Mouse (Mus musculus) kidney, embryonic 14.5 days (tissue): ENCODE measurements around the gene Gm20521. TPM values are rescaled to one million over a fixed set of nuclear protein-coding genes. Genes with fewer than 3 reads are reported as not detected.

Experiments used
- ATAC-seq: fragments of 200-750 bp; cut with Nextera tagmentation; 2 replicates; pipeline ENCODE4 v1.8.0; 2017; ENCODE audit warnings: moderate number of reproducible peaks, mild to moderate bottlenecking, moderate TSS enrichment, moderate library complexity; ENCODE audit not compliant: low FRiP score, low TSS enrichment
- H3K27ac ChIP-seq: fragments of 300-500 bp; sonication (generic); 2 replicates; pipeline ENCODE4 v1.5.1; 2014; ENCODE audit warnings: low read depth, mild to moderate bottlenecking, low read length, moderate library complexity, mixed read lengths
- H3K27me3 ChIP-seq: fragments of 300-500 bp; sonication (generic); 2 replicates; pipeline ENCODE4 v1.6.1; 2014; ENCODE audit warnings: mild to moderate bottlenecking, low read length; ENCODE audit not compliant: control insufficient read depth, insufficient read depth
- H3K36me3 ChIP-seq: fragments of 300-500 bp; sonication (generic); 2 replicates; pipeline ENCODE4 v1.6.1; 2014; ENCODE audit warnings: low read length, mixed read lengths; ENCODE audit not compliant: control insufficient read depth, insufficient read depth
- H3K4me1 ChIP-seq: fragments of 300-500 bp; sonication (generic); 2 replicates; pipeline ENCODE4 v1.6.1; 2014; ENCODE audit warnings: low read length, mixed read lengths; ENCODE audit not compliant: control insufficient read depth, insufficient read depth
- H3K4me2 ChIP-seq: fragments of 300-500 bp; sonication (generic); replicated peaks from 2 replicates; pipeline ENCODE4 v1.6.1; 2014; ENCODE audit warnings: low read depth, mild to moderate bottlenecking, low read length
- H3K4me3 ChIP-seq: fragments of 300-500 bp; sonication (generic); 2 replicates; pipeline ENCODE4 v1.5.1; 2014; ENCODE audit warnings: mild to moderate bottlenecking, low read length
- H3K9ac ChIP-seq: fragments of 300-500 bp; sonication (generic); 2 replicates; pipeline ENCODE4 v1.6.1; 2014; ENCODE audit warnings: low read depth, mild to moderate bottlenecking, low read length, moderate library complexity
- H3K9me3 ChIP-seq: fragments of 300-500 bp; sonication (generic); 2 replicates; pipeline ENCODE4 v1.6.1; 2016; ENCODE audit warnings: low read length; ENCODE audit not compliant: control insufficient read depth
- WGBS: fragments of 180-500 bp; shearing (Covaris S2); extraction: QIAGEN DNeasy Blood & Tissue Kit; methylation state at CpG from one replicate; pipeline ENCODE4 v1.1.7; 2014; 5-methylcytosine and 5-hydroxymethylcytosine counted together
- polyA plus RNA-seq: library from polyadenylated mRNA; unstranded; fragments of >200 nt; fragmentation: Nextera tagmentation; extraction: Ambion mirVana; gene quantifications from 2 replicates; pipeline ENCODE4 v1.2.1, GENCODE M21; 2014

The Gm20521 gene
- 0.44 TPM in 1 of 2 replicates, not detected in the other for polyA plus RNA-seq

DNA sequence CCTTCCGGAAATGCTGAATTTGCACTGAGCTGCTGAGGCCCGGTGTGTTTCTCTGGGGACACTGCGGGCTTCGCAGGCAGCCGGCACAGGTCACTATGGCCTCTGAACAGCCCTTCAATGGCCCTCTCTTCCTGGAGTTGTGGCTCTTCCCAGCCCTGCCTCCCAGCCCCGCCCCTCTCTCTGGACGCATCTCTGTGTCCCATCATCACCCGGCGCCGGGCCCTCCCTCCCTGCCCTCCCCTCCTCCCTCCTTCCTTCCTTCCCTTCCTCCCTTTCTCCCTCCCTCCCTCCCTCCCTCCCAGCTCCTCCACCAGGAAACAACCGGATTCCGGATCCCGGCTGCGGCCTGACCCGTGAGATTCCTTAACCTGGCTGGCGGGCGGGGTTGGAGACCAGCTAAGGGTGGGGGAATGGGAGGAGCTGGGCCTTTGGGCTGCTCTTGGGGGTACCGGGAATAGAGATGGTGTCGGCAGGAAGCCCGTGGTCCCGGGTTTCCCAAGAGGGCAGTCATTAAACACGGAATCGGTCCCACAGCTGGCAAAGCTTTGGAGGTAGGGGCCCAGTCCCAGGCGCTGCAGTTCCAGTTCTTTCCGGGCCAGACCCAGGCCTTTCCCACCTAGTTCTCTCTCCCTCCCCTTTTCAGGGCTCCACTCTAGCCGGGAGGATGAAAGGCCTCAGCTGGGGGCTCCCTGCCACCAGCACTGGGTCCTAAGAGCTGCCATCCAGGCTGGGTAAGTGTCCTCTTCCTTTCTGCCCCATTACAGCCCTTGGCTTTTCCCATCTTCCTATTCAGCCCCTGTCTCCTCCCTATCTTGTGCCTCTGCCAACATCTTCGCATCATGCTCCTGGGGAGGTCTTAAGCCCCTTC is at the start of gene Gm20521, which contains the start of gene Bcl2l2:
Gene Gm20521 (plus strand): TSS at position 288 of the 868 bp plus-strand sequence.
Gene Bcl2l2 (plus strand): TSS at position 224 of the 868 bp plus-strand sequence.
- Histone ChIP-seq H3K4me2 (peak within 1 kb of the TSS; percentile 80), H3K27ac (peak within 1 kb of the TSS; percentile 95), H3K9me3 (no peaks in the 10 kb centered on the region), H3K9ac (peak within 1 kb of the TSS; percentile 84), H3K27me3 (no peaks in the 10 kb centered on the region), H3K4me3 (peak within 1 kb of the TSS; percentile 73), H3K36me3 (peaks cover 12% of the 10 kb centered on the region; the same call in 1 of the 2 replicates), H3K4me1 (peaks cover 7% of the 10 kb centered on the region; the same call in 1 of the 2 replicates)
- WGBS: under 1% methylated on average over 27 of the region's 27 CpGs
- peak; percentile 91 for ATAC-seq

DNA sequence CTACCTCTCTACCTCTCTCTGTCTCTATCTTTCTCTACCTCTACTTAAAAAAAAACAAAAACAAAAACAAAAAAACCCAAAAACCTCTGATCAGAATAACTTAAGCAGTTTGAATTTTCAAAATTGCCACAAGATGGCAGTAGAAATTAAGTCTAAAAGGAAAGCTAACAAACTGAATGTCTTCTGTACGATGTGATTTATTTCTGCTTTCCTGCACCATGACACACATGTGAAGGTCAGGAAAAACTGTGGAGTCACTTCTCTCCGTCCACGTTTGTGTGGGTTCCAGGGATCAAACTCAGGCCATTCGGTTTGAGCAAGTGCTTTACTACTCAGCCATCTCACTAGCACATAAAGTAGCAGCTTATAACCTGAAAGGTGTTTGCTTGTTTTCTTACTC is 39.8 kb upstream of the Gm20521 start:
- WGBS: under 1% methylated on average over 4 of the region's 4 CpGs
- H3K4me1 ChIP-seq: no peaks in the 10 kb centered on the region
- H3K9me3 ChIP-seq: no peaks in the 10 kb centered on the region
- no peak overlapping the region for H3K4me2 ChIP-seq
- no peak overlapping the region for H3K27ac ChIP-seq
- no peak overlapping the region for H3K4me3 ChIP-seq
- no peaks in the 10 kb centered on the region; the same call in 1 of the 2 replicates for H3K27me3 ChIP-seq
- no peak for ATAC-seq
- H3K36me3 ChIP-seq: no peaks in the 10 kb centered on the region
- no peak overlapping the region for H3K9ac ChIP-seq

DNA sequence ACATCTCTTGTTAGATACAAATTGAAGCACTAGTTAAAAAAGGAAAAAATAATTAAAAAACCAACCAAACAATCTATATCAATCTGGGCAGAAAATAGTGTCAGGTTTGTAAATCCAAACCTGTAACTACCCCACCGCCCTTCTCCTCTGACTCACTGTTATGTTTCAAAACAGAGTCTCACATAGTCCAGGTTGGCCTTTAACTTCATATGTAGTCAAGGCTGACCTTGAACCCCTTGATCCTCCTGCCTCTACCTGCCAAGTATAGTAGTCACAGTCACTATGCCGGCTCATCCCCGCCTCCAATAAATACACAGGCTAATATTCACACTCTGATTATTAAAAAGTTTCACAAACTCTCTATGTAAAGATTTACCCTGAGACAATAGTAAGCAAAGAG is 27.5 kb upstream of the Gm20521 start:
- Histone ChIP-seq H3K4me2 (no peak overlapping the region), H3K9me3 (no peaks in the 10 kb centered on the region), H3K27ac (no peak overlapping the region), H3K9ac (no peak overlapping the region), H3K4me1 (no peaks in the 10 kb centered on the region), H3K27me3 (no peaks in the 10 kb centered on the region), H3K4me3 (no peak overlapping the region), H3K36me3 (peaks cover 38% of the 10 kb centered on the region)
- ATAC-seq: no peak
- WGBS: 89% methylated on average over 3 of the region's 3 CpGs

DNA sequence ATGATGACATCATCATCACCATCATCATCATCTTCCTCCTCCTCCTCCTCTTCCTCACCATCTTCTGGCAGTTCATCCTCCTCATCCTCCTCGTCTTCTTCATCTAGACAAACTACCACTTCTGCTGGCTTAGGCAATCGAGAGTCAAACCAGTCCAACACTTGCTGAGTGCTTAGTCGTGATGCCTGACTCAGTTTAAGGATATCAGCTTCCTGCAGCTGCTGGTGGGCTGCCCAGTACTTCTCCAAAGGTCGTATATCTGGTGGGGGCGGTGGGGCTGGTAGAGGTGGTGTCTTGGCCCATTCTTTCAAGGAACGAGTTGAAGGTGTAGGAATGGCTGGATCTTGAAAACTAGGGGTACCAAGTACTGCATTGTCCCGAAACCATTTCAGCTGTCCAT is 26.5 kb upstream of the Gm20521 start:
- 87% methylated on average over 7 of the region's 7 CpGs for WGBS

DNA sequence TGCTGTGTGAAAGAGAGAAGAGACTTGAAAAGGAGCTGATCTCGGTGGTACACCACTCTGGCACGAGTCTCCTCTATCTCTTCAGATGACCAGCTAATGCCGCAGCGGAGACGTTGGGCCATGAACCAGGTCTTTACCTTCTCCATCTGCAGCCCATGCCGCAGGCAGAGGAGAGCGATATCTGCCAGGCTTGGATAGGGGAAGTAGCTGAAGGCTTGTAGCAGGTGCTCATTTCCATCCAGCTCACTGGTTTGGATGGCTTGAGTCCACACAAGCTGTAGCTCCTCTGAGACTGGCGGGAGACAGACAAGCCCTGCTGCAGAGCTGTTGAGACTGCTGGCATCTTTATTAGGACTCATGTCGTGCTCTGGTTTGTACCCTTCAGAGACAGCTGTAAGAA is 25.4 kb upstream of the Gm20521 start:
- no peaks in the 10 kb centered on the region for H3K4me1 ChIP-seq
- H3K27ac ChIP-seq: no peak overlapping the region
- no peaks in the 10 kb centered on the region for H3K27me3 ChIP-seq
- 90% methylated on average over 9 of the region's 9 CpGs for WGBS
- H3K4me3 ChIP-seq: no peak overlapping the region
- H3K9ac ChIP-seq: no peak overlapping the region
- no peak for ATAC-seq
- no peak overlapping the region for H3K4me2 ChIP-seq
- H3K9me3 ChIP-seq: no peaks in the 10 kb centered on the region
- H3K36me3 ChIP-seq: peaks cover 38% of the 10 kb centered on the region

More for the DNA sequence above, 26.5 kb upstream of the Gm20521 start:
- Histone ChIP-seq H3K27ac (no peak overlapping the region), H3K4me3 (no peak overlapping the region), H3K4me1 (no peaks in the 10 kb centered on the region), H3K4me2 (no peak overlapping the region), H3K9ac (no peak overlapping the region), H3K36me3 (peaks cover 38% of the 10 kb centered on the region), H3K9me3 (no peaks in the 10 kb centered on the region), H3K27me3 (no peaks in the 10 kb centered on the region)
- no peak for ATAC-seq

DNA sequence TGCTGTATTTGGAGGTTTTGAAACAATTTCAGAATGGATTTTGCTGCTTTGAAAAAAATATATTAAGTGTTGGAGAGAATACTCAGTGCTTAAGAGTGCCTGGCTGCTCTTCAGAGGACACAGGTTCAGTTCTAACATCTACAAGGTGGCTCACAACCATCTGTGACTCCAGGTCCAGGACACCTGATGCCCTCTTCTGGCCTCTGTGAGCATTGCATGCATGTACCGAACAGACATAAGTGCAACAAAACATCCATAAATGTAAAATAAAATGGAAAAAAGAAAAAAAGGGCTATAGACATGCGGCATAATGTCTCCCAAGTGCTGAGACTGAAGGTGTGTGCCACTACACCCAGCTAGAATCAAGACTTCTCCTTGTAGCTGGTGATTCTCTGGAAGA is 22.7 kb upstream of the Gm20521 start:
- peaks cover 24% of the 10 kb centered on the region for H3K36me3 ChIP-seq
- H3K27me3 ChIP-seq: no peaks in the 10 kb centered on the region
- H3K27ac ChIP-seq: no peak overlapping the region
- H3K4me3 ChIP-seq: no peak overlapping the region
- WGBS: 52% methylated on average over 2 of the region's 2 CpGs
- no peak overlapping the region for H3K4me2 ChIP-seq
- no peak overlapping the region for H3K9ac ChIP-seq
- H3K9me3 ChIP-seq: no peaks in the 10 kb centered on the region
- no peak for ATAC-seq
- no peaks in the 10 kb centered on the region for H3K4me1 ChIP-seq

DNA sequence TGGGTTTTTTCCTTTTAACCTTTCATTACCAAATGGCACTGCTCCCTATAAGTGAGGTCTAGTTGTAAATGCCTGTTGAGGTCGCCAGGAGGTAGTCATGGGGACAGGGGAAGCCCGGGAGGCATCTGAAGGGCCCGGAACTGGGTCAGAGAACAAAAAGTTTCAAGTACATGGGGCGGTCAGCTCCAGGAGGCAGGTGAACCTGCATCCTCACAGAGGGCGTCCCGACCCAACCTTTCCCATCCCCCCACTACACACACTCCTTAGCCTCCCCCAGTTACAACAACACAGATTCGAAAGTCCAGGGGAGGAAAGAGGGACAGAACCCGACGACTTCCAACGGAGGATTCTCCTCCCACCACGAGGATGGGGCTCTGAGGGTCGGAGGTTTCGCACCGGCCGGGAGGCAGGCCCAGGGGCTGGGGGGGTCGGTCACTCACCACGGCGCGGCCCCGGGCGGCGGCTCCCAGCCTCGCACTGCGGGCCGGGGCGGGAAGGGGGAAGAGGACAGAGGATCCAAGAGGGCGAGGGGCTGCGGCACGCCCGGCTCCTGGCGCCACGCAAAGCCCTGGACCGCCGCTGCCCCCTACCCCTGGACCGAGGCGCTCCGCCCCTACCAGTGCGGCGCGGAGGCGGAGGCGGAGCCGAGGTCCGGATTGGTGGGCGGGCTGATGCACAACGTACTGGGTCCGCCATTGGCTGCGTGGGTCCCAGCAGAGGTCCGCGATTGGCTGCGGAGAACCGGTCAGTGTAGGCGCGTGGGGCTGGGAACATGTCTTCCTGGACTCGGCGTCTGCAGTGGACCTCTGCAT is 19.5 kb upstream of the Gm20521 start:
- Histone ChIP-seq H3K4me2 (peak overlapping the region; percentile 46), H3K27me3 (no peaks in the 10 kb centered on the region), H3K36me3 (no peaks in the 10 kb centered on the region), H3K4me3 (peak overlapping the region; percentile 82), H3K4me1 (no peaks in the 10 kb centered on the region), H3K9me3 (no peaks in the 10 kb centered on the region), H3K9ac (peak overlapping the region; percentile 89), H3K27ac (peak overlapping the region; percentile 82; the same call in 1 of the 2 replicates)
- WGBS: under 1% methylated on average over 55 of the region's 56 CpGs
- peak; percentile 100 for ATAC-seq

DNA sequence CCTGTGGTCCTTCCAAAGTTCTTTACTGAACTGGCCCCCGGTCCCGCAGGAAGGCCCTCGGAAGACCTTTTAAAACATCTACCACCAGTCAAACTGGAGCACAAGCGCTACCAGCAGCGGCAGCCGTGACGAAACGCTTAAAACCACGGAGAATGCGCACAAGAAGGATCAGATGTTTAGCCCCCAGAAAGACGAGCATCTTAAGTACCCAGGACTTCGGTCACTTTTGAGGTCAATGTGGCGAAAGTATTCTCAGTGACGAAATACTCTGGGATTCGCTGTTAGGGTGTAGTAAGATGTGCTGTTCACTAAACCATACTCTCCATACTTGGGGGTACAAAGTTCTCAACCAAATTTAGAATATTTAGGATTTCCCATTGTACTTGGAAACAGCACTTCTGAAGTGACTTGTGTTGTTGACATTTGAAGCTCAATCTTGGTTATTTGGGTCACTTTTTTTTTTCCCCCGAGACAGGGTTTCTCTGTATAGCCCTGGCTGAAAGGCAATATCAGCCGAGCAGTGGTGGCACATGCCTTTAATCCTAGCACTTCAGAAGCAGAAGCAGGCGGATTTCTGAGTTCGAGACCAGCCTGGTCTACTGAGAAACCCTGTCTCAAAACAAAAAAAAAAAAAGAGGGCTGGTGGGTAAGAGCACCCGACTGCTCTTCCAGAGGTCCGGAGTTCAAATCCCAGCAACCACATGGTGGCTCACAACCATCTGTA is 18.8 kb upstream of the Gm20521 start:
- H3K9ac ChIP-seq: peak overlapping the region; percentile 89
- H3K36me3 ChIP-seq: no peaks in the 10 kb centered on the region
- peak overlapping the region; percentile 82 for H3K4me3 ChIP-seq
- H3K4me1 ChIP-seq: no peaks in the 10 kb centered on the region
- 0 out of 2 replicates have a peak, but pooled peaks have one; percentile 4 for ATAC-seq
- no peaks in the 10 kb centered on the region for H3K9me3 ChIP-seq
- H3K4me2 ChIP-seq: peak overlapping the region; percentile 46
- WGBS: 17% methylated on average over 21 of the region's 21 CpGs
- peak overlapping the region; percentile 82; the same call in 1 of the 2 replicates for H3K27ac ChIP-seq
- H3K27me3 ChIP-seq: no peaks in the 10 kb centered on the region
